Mouse (Mus musculus) WW6 (cell line): ENCODE data around the gene Rad51b.
A peak's percentile ranks its signal among the peaks of the same experiment; 100 is the strongest.
"Not testable (repeated sequence)": the region's sequence is repeated elsewhere in the genome, so short reads cannot be mapped to it uniquely, and the experiment has no call there.

Source experiments
- DNase-seq: peaks from one replicate; pipeline ENCODE4 v3.0.0-alpha.2; 2013; ENCODE audit warnings: low read depth, low spot score

The Rad51b gene

DNA sequence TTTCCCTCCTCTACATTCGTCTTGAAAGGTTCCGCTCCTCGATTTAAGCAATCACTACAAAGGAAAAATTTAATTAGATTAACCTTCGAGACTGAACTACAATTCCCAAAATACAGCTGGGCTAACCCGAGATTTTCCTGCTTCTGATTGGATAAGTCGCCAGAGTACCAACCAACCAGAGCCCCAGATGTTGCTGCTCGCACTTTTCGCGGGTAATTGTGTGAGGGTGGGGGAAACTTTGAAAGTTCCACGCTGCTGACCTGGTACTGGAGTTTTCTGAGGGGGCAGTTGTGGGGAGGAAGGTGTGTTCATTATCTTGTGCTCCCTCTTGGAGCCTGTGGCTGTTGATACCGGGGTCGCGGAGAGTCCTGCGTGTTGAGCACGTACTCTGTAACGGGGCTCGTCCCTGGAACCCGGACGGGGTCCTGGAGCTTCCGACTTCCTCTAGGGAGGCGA is at the start of gene Rad51b:
Gene Rad51b (plus strand): TSS at position 162 of the 456 bp plus-strand sequence.
- DNase-seq = peak; percentile 61

DNA sequence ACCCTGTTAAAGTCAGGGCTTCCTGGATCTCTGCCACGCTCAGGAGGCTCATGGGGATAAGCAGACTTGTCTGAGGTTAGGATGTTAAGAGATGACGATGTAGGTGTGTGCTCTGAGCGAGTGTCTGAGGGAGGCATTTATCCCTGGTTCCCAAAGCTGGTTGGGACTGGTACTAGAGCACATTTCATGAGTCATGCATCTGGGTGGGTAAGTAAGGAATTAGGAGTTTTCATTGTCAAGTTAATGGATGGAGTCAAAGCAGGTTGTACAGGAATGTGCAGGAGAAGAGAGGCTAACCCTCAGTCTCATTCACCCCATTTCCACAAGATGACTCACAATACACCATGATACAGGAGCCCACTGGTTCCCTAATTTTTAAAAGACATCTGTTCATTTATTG is 49.0 kb upstream of the Rad51b start:
- DNase-seq = no peak

DNA sequence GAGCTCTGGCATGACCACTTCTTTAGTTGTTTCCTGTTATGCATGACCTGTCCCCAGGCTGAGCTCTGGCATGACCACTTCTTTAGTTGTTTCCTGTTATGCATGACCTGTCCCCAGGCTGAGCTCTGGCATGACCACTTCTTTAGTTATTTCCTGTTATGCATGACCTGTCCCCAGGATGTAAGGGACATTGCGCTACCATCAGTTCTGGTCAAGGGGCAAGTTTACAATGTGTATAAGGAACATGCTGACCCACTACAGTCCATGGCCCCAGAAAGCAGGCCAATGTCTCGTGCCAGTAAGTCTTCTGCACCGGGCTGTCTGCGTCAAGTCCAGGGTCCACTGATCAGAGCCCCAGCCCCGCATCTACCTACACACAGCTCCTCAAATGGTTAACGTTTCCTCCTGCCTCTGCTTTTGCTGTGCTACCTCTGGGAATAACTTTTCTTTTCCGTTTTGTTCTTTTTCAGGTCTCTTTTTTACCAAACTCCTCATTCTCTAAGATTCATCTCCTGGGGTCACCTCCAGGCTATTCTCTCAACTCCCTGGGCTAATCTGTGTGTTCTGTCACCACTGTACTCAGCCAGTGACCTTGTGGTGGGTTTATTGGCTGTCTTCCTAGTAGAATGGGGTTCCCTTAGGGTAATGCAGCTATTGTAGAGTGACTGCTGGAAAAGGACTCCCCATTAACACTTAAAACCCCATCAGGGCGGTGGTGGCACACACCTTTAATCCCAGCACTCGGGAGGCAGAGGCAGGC is 43.6 kb upstream of the Rad51b start:
- no peak for DNase-seq

DNA sequence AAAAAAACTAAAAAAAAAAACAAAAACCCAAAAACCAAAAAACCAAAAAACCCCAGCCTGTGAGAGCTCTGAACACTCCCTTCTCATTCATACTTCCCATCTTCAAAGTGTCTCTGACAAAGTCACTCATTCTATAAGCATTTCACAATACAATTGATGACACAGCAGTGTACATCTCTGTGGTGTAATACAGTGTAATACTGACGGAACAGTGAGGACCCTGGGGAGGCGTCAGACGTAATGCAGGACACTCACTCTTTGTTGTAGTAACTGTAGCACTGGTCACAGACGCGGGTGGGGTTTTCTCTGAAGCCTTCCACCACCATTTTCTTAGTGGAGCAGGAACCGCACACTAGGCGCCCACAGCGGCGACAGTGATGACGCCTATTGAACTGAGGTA is 42.1 kb upstream of the Rad51b start:
- DNase-seq = no peak

DNA sequence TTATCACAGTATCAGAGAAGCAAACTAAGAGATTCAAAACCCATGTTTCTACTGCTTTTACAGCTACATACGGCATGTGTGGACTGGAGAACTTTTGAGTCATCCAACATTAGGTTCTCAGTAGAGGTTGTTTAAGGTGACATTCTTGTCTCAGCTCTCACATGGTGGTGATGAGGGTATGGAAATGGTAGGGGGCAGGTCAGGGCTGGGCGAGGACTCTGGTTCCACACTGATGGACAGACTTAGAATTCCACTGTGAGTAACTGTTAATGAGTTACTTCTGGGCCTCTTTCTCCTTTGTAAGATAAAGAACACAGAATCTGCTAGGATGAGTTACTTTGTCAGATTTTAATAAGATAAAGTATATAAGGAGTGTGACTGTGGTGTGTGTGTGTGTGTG is 36.9 kb upstream of the Rad51b start:
- DNase-seq = no peak

DNA sequence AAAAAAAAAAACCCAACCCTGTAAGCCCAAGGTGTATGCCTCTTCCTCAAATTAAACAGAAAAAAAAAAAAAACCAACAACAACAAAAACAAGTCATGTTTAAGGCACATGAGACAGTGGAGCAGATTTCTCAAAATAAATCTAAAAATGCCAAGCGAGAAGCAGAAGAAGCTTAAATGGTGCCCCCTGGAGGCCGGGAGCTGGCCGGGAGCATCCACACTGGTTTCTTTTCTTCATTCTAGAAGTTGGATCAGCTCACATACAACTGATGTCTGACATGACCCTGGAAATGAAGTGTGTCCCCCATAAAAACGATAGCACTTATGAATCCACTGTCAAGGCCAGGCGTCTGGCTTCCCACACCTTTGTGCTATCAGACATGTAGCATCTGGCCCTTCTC is 36.0 kb upstream of the Rad51b start:
- DNase-seq = no peak

DNA sequence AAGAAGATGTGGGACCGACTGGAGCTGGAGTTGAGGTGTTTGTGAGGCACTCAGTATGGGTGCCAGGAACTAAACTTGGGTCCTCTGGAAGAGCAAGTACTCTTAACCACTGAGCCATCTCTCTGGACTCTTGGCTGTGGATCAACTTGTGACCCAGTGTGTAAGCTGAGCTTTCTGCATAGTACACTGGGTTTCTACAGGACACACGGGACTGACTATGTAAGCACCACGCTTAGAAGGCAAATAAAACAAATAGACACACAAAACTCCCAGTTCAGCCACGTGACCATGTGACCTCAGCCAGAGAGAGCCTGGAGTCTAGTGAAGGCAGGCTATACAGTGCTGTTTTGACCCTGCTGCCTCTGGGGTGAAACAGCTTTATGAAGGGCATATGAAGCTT is 24.5 kb upstream of the Rad51b start:
- no peak for DNase-seq

DNA sequence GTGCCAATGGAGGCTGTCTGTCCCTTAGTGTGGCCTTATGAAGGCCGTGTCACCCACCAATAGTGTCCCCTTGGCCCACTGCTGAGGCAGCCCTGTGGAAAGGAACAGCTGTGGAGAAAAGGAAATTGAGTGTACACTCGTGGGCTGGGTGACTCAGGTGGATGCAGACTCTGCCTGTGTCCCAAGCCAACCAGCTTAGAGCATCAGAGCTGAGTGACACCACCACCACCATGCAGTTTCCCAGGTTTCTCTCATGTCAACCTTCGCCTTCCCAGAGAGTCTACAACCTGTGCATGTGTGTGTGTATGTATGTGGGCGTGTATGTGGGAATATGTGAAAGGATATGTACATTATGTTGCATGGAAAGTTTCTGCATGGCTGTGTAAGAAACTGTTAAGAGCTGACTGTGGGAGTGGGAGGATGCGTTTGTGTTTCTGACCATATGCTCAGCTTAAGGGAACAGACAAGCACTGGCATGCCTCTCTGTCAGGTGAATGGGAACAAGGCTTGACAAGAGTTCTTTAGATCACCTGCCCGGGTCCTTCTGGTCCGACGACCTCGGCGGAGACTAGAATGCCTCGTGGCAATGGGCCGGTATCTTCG is 17.5 kb upstream of the Rad51b start:
- no peak for DNase-seq

DNA sequence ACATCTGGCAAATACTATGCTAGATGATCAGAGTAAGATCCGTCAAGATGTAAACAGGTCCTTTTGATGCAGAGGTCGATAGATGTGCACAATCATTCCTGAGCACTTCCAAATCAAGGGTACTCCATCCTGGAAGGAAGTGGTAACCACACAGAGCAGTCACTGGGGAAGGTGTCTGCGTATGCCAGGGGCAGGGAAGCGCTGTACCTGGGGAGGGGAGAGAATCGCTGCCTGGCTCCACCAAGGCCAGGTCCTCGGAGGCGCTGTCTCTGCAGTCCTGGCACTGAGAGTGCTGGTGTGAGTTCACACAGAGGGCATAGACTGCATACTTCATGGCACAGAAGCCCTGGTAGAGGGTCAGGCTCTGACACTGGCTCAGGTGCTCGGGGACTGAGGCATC is 14.5 kb upstream of the Rad51b start:
- DNase-seq = no peak

DNA sequence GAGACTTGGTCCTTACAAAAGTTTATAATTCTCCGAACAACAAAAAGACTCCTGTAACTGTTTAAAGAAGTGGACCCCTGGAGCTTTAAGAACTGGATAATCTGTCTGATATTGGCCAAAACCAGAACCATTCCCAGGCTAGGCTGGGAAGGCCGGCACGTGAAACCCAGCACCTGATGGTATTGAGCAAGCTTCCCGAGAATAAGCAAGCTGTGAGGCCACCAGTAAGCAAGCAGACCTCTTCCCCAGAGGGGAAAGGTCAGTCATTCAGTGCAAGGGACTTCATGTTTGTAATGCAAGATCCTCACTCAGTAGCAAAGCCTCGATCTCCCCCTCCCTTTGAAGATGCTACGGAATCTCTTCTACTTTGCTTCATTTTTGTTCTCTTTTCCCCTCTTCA is 4.2 kb upstream of the Rad51b start:
- no peak for DNase-seq

DNA sequence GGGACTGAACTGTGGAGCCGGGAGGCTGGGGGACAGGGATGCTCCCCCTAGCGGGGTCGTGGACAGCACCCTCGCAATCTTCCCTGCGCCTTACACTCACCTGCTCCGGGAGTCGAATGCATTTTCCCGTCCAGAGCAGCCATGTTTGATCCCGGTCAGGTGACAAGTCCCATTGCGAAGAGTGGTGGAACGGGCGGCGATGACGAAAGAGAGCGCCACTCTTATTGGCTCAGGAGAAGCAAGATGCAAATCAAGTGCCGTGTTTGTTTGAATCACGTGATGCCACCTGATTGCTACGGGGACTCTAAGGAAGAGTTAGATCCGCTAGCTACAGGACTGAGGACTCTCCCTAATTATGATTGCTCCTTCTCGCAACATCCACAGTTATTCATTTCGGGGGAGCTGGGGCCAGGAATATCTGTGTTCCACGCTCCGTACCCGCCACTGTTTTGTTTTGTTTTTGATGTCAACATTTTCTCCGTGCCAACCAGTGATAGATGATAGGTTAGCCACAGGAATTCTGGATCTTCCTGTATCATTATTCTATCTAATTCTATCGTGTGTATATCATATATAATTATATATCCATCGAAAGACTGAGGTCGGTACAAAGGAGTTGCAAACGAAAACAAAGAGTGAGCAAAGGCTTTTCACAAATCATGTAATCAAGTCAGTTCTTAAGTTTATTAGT is 811 bp upstream of the Rad51b start, which contains the start of gene Zfyve26:
Gene Zfyve26 (minus strand): TSS at position 179 of the 691 bp plus-strand sequence.
- DNase-seq = peak; percentile 93

DNA sequence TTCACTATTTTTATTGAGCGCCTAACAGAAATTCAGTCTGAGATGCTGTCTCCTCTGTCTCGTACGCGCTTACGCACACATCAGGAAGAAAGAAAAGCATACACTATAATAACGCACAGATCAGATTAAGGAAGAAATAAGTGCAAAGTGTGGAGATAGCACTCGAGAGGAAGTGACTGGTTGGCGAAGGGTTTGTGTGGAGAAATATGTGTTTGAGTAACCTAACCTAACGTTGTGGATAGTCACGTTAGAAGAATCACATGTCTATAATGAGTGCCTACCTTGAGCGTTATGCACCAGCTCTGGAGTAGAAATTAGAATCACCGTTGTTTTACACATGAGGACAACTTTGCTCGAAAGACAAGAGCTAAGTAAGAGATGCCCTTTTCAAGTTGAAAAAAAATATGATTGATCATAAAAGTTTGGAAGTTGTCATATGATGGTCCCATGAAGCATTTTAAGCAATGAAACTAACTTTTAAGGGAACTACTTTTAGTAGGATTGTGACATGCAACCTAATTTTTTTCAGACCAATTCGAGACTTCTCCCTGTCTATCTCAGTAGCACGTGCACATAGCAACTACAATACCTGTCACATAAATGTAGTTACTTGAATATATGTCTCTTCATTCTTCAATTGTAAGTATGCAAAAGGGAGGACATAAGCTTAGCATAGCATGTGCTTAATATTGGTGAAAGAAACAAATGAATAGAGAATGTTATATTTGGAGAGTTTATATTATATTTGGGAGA is 978 bp downstream of the Rad51b start:
- DNase-seq = no peak

DNA sequence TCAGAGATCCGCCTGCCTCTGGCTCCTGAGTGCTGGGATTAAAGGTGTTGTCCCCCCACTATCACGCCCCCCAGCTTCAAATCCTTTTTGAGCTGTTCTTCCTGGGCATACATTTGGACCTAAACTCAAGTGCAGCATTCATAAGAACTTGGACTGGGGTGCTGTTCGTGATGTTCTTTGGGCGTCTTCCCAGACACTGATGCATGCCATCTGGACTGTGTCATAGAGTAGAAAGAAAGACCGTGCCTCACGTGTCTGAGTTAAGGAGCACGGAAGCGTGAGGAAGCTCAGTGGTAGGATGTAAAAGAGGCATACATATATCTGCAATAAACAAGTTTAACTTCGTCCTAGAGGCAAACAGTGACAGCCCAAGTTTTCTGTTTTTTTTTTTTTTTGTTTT is 4.7 kb downstream of the Rad51b start:
- no peak for DNase-seq

DNA sequence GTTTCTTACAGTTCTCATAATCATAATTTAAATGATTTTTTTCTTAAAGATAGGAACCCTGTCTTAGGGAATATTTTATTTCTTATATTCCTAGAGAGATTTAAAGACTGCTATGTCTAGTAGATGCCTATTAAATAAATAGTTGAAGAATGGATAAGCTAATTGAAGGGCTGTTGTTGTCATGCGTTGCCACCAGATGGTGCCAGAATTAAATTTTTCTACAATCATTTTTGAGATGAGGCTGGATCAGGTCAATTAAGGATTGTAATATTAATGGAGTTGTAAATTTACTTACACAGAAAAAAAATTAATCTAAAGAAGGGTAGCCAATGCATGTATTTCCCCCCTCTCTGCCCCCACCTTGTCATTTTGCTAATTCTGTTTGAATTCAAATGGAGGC is 8.0 kb downstream of the Rad51b start:
- no peak for DNase-seq

DNA sequence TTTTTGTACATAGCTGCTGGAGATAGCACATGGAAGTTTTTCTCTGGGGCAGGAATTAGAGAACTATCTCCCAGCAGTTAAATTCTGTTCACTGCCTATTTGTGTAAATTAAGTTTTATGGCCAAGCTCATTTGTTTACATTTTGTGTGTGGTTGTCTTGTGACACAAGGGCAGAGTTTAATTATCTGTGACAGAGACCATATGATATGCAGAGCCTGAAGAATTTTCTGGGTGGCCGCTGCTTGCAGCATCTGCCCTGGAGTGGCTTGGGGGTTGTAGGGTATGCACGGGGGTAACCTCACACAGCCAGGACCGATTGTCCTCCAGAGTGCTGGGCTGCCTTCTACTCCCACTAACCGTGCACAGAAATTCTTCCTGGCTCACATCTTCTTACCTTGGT is 8.9 kb downstream of the Rad51b start:
- DNase-seq = no peak

DNA sequence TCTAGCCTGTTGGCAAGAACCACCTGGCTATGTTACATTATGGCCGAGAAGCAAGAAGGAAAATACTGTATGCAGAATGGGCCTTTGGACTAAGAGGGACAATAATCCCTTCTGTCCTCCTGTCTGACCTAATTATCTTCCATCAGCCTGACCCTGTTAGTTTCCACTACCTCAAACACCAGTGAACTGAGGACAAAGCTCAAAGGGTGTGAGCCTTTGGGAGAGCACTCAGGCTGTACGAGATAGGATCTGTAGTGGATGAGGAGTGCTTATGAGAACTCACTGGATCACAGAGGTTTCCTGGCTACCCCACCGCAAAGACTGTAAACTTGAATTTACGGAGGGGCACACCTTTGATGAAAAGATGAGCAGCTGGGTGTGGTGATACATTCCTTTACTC is 16.6 kb downstream of the Rad51b start:
- DNase-seq = no peak

DNA sequence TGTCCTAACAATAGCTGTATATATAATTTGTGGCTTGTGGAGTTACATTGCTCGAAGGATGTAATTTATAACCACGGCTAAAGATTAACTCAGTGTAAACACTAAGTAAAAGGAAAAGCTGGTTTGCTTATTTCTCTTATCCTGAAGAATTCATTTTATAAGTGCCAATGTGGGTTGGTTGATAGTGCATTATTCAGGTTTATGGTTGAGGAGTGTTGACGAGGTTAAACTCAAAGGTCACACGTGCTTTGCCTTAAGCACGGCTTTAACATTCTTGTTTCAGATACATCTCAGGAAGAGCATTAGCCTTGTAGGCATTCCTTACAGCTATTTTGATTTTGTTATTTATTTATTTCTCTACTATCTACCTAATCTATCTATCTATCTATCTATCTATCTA is 20.3 kb downstream of the Rad51b start:
- no peak for DNase-seq

DNA sequence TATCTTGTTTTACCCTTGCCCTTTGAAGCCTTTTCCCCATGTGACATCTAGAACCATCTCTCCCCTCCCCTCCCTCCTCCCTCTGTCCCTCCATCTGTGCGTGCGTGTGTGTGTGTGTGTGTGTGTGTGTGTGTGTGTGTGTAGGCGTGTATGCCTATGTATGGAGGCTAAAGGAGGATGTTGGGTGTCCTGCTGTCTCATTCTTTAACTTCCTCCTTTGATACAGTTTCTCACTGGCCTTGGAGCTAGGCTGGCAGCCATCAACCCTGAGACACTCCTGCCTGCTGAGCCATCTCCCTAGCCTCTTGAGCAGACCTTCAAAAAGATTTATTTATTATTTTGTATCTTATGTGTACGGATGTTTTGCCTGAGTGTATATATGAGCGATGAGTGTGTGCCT is 23.8 kb downstream of the Rad51b start:
- no peak for DNase-seq

DNA sequence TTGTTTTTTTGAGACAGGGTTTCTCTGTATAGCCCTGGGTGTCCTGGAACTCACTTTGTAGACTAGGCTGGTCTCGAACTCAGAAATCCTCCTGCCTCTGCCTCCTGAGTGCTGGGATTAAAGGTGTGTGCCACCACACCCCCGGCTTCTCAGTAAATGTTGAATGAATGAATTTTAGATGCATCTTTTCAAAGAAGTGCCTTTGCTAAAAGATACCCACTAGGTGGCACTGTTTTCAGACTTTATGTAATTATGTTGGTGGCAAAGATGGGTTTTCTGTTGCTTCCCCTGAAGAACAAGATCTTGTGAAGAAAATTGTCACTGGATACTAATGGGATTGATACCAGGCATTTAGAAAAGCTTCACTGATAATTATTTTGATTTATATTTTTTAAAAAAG is 25.5 kb downstream of the Rad51b start:
- DNase-seq = not testable (repeated sequence)

DNA sequence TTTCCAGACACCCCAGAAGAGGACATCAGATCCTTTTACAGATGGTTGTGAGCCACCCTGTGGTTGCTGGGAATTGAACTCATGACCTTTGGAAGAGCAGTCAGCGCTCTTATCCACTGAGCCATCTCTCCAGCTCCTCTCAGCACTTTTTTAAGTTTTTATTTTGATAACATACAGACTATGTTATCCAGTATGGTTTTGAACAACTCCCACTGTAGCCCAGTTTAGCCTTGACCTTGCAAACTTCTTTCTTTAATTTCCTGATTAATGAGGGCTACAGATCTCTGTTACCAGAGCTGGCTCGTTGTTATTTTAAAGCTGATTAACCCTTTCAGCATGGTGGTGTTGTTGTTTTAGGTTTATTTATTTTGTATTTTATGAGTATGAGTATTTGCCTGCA is 29.2 kb downstream of the Rad51b start:
- no peak for DNase-seq

DNA sequence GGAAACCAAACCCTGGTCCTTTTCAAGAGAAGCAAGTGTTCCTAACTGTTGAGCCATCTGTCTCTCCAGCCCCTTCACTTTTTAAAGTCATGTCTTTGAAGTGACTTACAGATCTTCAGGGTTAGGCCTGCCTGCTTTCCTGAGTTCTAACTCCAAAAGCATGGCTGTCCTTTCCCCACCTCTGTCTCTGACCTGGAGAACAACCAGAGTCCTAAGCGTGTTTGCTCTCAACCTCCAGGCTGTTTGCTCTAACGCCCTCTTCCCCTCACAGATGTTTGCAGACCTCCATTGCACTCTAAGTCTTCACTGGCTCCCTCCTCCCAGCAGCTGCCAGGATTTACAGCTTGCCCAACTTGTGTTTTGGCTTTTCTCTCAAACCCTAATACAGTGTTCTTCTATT is 29.7 kb downstream of the Rad51b start:
- no peak for DNase-seq

DNA sequence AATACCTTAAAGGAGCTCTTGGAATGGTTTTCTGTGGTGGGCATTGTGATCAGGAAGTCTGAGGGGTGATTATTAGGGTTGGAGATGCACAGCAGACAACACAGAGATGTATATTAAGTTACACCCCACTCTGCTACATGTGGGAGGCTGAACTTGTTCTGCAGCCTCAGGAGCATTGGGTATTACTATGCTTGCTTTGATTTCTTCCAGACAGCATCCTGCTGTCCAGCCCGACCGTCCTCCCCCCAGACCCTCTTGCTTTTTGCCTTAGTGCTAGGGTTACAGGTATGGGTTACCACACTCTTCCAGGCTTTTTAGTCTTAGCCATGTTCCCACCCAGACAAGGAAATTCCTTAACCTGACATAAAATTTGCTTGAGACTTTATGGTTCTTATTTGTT is 30.8 kb downstream of the Rad51b start:
- DNase-seq = no peak
